ENCODE assay signal across 21 mouse cellular contexts in genomic region chr16:7781506-7781905, GRCm38 (mm10).
DNase-seq lines count a peak whose midpoint lies in the region; ATAC-seq and TF ChIP-seq lines count a peak whose summit lies in the region.
"Had no signal": no experiment of that assay in that cellular context is flagged by ENCODE, and none has a peak within 500 bp of the region (broad histone marks: within the 10 kb centered on the region; RNA-seq: fewer than 3 reads in every experiment).

No protein-coding gene starts in this region.

- H3K9me3 ChIP-seq in hindbrain, postnatal 0 days (ENCODE audit: low read length), result no peaks in the 10 kb centered on the region
- H3K9me3 ChIP-seq in hindbrain, embryonic 14.5 days (ENCODE audit: control insufficient read depth, low read length), result no peaks in the 10 kb centered on the region
- no peaks in the 10 kb centered on the region for H3K9me3 ChIP-seq in neural tube, embryonic 13.5 days
- H3K9me3 ChIP-seq: embryonic facial prominence, embryonic 13.5 days; embryonic facial prominence, embryonic 15.5 days; forebrain, embryonic 10.5 days; forebrain, embryonic 12.5 days had no signal

- no peak for ATAC-seq in cerebellum, adult (ENCODE audit: insufficient number of reproducible peaks, low FRiP score, low TSS enrichment)
- no peak for ATAC-seq in hindbrain, postnatal 0 days
- no peak for ATAC-seq in hindbrain, embryonic 14.5 days (ENCODE audit: low FRiP score)
- ATAC-seq in neural tube, embryonic 13.5 days (ENCODE audit: low read depth), result no peak
- ATAC-seq: forebrain, embryonic 14.5 days; forebrain, embryonic 16.5 days had no signal

- peak; percentile 17 to 42 for DNase-seq in cerebellum, postnatal 14 days
- peak; percentile 7 for DNase-seq in hindbrain, postnatal 0 days (ENCODE audit: low spot score)
- no peak for DNase-seq in hindbrain, embryonic 14.5 days (ENCODE audit: low spot score)
- DNase-seq in neural tube, embryonic 10.5 days (ENCODE audit: extremely low spot score, low spot score), result no peak
- DNase-seq: adrenal gland, adult 2 months; adrenal gland, postnatal 10 days; adrenal gland, postnatal 25 days; cerebellum, adult 11-12 months; cerebellum, adult 2 months; cerebellum, adult 9-10 months; cerebellum, postnatal 25 days; embryo, embryonic 11 days had no signal

- H3K9ac ChIP-seq in hindbrain, postnatal 0 days (replicated peaks; ENCODE audit: low read length), result no peak overlapping the region
- H3K9ac ChIP-seq in hindbrain, embryonic 14.5 days, result no peak overlapping the region
- no peak overlapping the region for H3K9ac ChIP-seq in neural tube, embryonic 13.5 days
- H3K9ac ChIP-seq: embryonic facial prominence, embryonic 13.5 days; embryonic facial prominence, embryonic 15.5 days; forebrain, embryonic 12.5 days had no signal

- H3K4me1 ChIP-seq in hindbrain, postnatal 0 days (ENCODE audit: insufficient read depth, low read length), result no peaks in the 10 kb centered on the region
- H3K4me1 ChIP-seq in hindbrain, embryonic 14.5 days (replicated peaks; ENCODE audit: control insufficient read depth, insufficient read depth, low read length), result no peaks in the 10 kb centered on the region; the same call in 1 of the 2 replicates
- H3K4me1 ChIP-seq in neural tube, embryonic 13.5 days (replicated peaks), result peaks cover 6% of the 10 kb centered on the region
- H3K4me1 ChIP-seq: embryonic facial prominence, embryonic 13.5 days; embryonic facial prominence, embryonic 15.5 days; forebrain, embryonic 10.5 days; forebrain, embryonic 12.5 days had no signal

- H3K4me3 ChIP-seq in hindbrain, postnatal 0 days (ENCODE audit: low read length), result no peak overlapping the region
- no peak overlapping the region for H3K4me3 ChIP-seq in hindbrain, embryonic 14.5 days (replicated peaks; ENCODE audit: low read length)
- no peak overlapping the region for H3K4me3 ChIP-seq in neural tube, embryonic 13.5 days
- H3K4me3 ChIP-seq: embryonic facial prominence, embryonic 13.5 days; embryonic facial prominence, embryonic 15.5 days; erythroblast, embryonic 14.5 days; forebrain, embryonic 10.5 days; forebrain, embryonic 12.5 days had no signal

- no peaks in the 10 kb centered on the region for H3K36me3 ChIP-seq in hindbrain, postnatal 0 days (ENCODE audit: insufficient read depth, low read length)
- H3K36me3 ChIP-seq in hindbrain, embryonic 14.5 days (replicated peaks; ENCODE audit: control insufficient read depth, insufficient read depth), result no peaks in the 10 kb centered on the region
- no peaks in the 10 kb centered on the region for H3K36me3 ChIP-seq in neural tube, embryonic 13.5 days
- H3K36me3 ChIP-seq: embryonic facial prominence, embryonic 13.5 days; embryonic facial prominence, embryonic 15.5 days; forebrain, embryonic 10.5 days; forebrain, embryonic 12.5 days had no signal

- H3K4me2 ChIP-seq in hindbrain, postnatal 0 days (ENCODE audit: low read depth, low read length), result no peak overlapping the region
- no peak overlapping the region for H3K4me2 ChIP-seq in hindbrain, embryonic 14.5 days (replicated peaks)
- H3K4me2 ChIP-seq in neural tube, embryonic 13.5 days, result no peak overlapping the region
- H3K4me2 ChIP-seq: embryonic facial prominence, embryonic 13.5 days; embryonic facial prominence, embryonic 15.5 days; forebrain, embryonic 12.5 days had no signal

- WGBS in hindbrain, postnatal 0 days, result 85% methylated on average over 2 of the region's 2 CpGs
- WGBS in hindbrain, embryonic 14.5 days, result 92% methylated on average over 2 of the region's 2 CpGs
- WGBS in neural tube, embryonic 13.5 days, result 69% methylated on average over 2 of the region's 2 CpGs

- no peak for TF ChIP-seq CTCF in hindbrain, postnatal 0 days (IDR thresholded peaks at IDR 0.05; ENCODE audit: low read depth)

- H3K27me3 ChIP-seq in hindbrain, postnatal 0 days (ENCODE audit: insufficient read depth, low read length), result no peaks in the 10 kb centered on the region
- no peaks in the 10 kb centered on the region for H3K27me3 ChIP-seq in hindbrain, embryonic 14.5 days (ENCODE audit: control insufficient read depth, insufficient read depth, low read length)
- no peaks in the 10 kb centered on the region for H3K27me3 ChIP-seq in neural tube, embryonic 13.5 days
- H3K27me3 ChIP-seq: embryonic facial prominence, embryonic 13.5 days; embryonic facial prominence, embryonic 15.5 days; forebrain, embryonic 12.5 days had no signal

- H3K27ac ChIP-seq in hindbrain, postnatal 0 days, result no peak overlapping the region
- H3K27ac ChIP-seq in hindbrain, embryonic 14.5 days, result no peak overlapping the region
- peak overlapping the region; percentile 14; the same call in 1 of the 2 replicates for H3K27ac ChIP-seq in neural tube, embryonic 13.5 days (replicated peaks)
- H3K27ac ChIP-seq: embryonic facial prominence, embryonic 13.5 days; embryonic facial prominence, embryonic 15.5 days; forebrain, embryonic 10.5 days; forebrain, embryonic 12.5 days had no signal

Comparison
In these comparisons a context has a peak if more than half of its experiments do, and no peak if none do; other contexts are left out.
1. DNase-seq: peak in cerebellum, postnatal 14 days (2 of 2) and hindbrain, postnatal 0 days (single experiment); none in hindbrain, embryonic 14.5 days (single experiment) and neural tube, embryonic 10.5 days (single experiment).